ENCODE assay signal across 25 mouse cellular contexts in genomic region chr6:85354709-85355108, GRCm38 (mm10). TPM values are rescaled to one million over a fixed set of nuclear protein-coding genes. Genes with fewer than 3 reads are reported as not detected.
A peak's percentile ranks its signal among the peaks of the same experiment; 100 is the strongest.
DNase-seq lines count a peak whose midpoint lies in the region; ATAC-seq and TF ChIP-seq lines count a peak whose summit lies in the region.
"Had no signal": no experiment of that assay in that cellular context is flagged by ENCODE, and none has a peak within 500 bp of the region (broad histone marks: within the 10 kb centered on the region; RNA-seq: fewer than 3 reads in every experiment).

No protein-coding gene starts in this region.

- no peak overlapping the region for H3K4me3 ChIP-seq in heart, postnatal 0 days (ENCODE audit: low read depth, low read length)
- no peak overlapping the region for H3K4me3 ChIP-seq in midbrain, postnatal 0 days (ENCODE audit: low read depth, low read length)
- H3K4me3 ChIP-seq in midbrain, embryonic 15.5 days, result no peak overlapping the region
- no peak overlapping the region for H3K4me3 ChIP-seq in intestine, embryonic 16.5 days (ENCODE audit: low read length)
- H3K4me3 ChIP-seq: embryonic facial prominence, embryonic 10.5 days; forebrain, embryonic 15.5 days; heart, embryonic 12.5 days; kidney, embryonic 15.5 days; liver, embryonic 13.5 days; myocyte; neural tube, embryonic 13.5 days had no signal

- no peaks in the 10 kb centered on the region for H3K9me3 ChIP-seq in heart, postnatal 0 days (replicated peaks; ENCODE audit: control insufficient read depth, low read length)
- H3K9me3 ChIP-seq in midbrain, postnatal 0 days (ENCODE audit: low read length), result no peaks in the 10 kb centered on the region
- H3K9me3 ChIP-seq in midbrain, embryonic 15.5 days, result no peaks in the 10 kb centered on the region
- H3K9me3 ChIP-seq in intestine, embryonic 16.5 days (ENCODE audit: control insufficient read depth, low read length), result no peaks in the 10 kb centered on the region
- H3K9me3 ChIP-seq: embryonic facial prominence, embryonic 10.5 days; forebrain, embryonic 15.5 days; heart, embryonic 12.5 days; kidney, embryonic 15.5 days; liver, embryonic 13.5 days; neural tube, embryonic 13.5 days had no signal

- no peak for TF ChIP-seq EP300 in heart, postnatal 0 days (IDR thresholded peaks at IDR 0.05; ENCODE audit: low read depth)

- intact Hi-C loops in heart, postnatal 14 days (cut with DNase I), result no loop called here

- ATAC-seq in heart, postnatal 0 days (ENCODE audit: insufficient read depth, low read depth), result no peak
- ATAC-seq in midbrain, postnatal 0 days (ENCODE audit: low FRiP score), result no peak; the same call in 1 of the 2 replicates
- ATAC-seq in midbrain, embryonic 15.5 days (replicated peaks), result no peak
- ATAC-seq in intestine, embryonic 16.5 days, result no peak
- ATAC-seq: activated CD4-positive, CD25-positive, alpha-beta regulatory T cell, adult 4 months; forebrain, embryonic 15.5 days; intestine, postnatal 0 days had no signal

- 63% methylated on average over 6 of the region's 6 CpGs for WGBS in heart, postnatal 0 days
- 59% methylated on average over 6 of the region's 6 CpGs for WGBS in midbrain, postnatal 0 days
- WGBS in midbrain, embryonic 15.5 days, result 64% methylated on average over 6 of the region's 6 CpGs
- WGBS in intestine, embryonic 16.5 days, result 74% methylated on average over 6 of the region's 6 CpGs

- H3K4me2 ChIP-seq in heart, postnatal 0 days (ENCODE audit: low read depth, low read length), result no peak overlapping the region
- H3K4me2 ChIP-seq in midbrain, postnatal 0 days (ENCODE audit: low read depth, low read length, poor library complexity, severe bottlenecking), result no peak overlapping the region
- no peak overlapping the region for H3K4me2 ChIP-seq in midbrain, embryonic 15.5 days
- no peak overlapping the region for H3K4me2 ChIP-seq in intestine, embryonic 16.5 days (ENCODE audit: low read depth, low read length)
- H3K4me2 ChIP-seq: forebrain, embryonic 15.5 days; heart, embryonic 12.5 days; hindbrain, embryonic 14.5 days; kidney, embryonic 15.5 days; liver, embryonic 13.5 days; neural tube, embryonic 13.5 days had no signal

- DNase-seq in heart, postnatal 0 days (ENCODE audit: low spot score), result no peak
- no peak for DNase-seq in heart, postnatal 14 days
- peak; percentile 51 for DNase-seq in midbrain, postnatal 0 days (ENCODE audit: low spot score)
- peak; percentile 59 for DNase-seq in cerebellum, adult 8-10 months
- DNase-seq in cerebellum, postnatal 36 days, result peak; percentile 59 to 65
- DNase-seq in embryo, embryonic 9.5 days (ENCODE audit: extremely low spot score), result no peak
- DNase-seq: adrenal gland, postnatal 14 days; gastrocnemius, postnatal 10 days; heart, adult 11 months; kidney, postnatal 36 days; liver, embryonic 13.5 days; lung, adult 2 months; midbrain, embryonic 14.5 days; thymus, postnatal 14 days had no signal

- no peak overlapping the region for H3K9ac ChIP-seq in heart, postnatal 0 days (replicated peaks; ENCODE audit: low read depth, low read length)
- no peak overlapping the region for H3K9ac ChIP-seq in midbrain, postnatal 0 days (replicated peaks; ENCODE audit: low read length, poor library complexity, severe bottlenecking)
- H3K9ac ChIP-seq in midbrain, embryonic 15.5 days, result no peak overlapping the region
- H3K9ac ChIP-seq in intestine, embryonic 16.5 days (ENCODE audit: low read depth, low read length), result no peak overlapping the region
- H3K9ac ChIP-seq: forebrain, embryonic 15.5 days; heart, embryonic 12.5 days; hindbrain, embryonic 14.5 days; kidney, embryonic 15.5 days; liver, embryonic 13.5 days; neural tube, embryonic 13.5 days had no signal

- no peaks in the 10 kb centered on the region for H3K27me3 ChIP-seq in heart, postnatal 0 days (ENCODE audit: control insufficient read depth, insufficient read depth, low read length)
- H3K27me3 ChIP-seq in midbrain, postnatal 0 days (ENCODE audit: insufficient read depth, low read length), result no peaks in the 10 kb centered on the region
- no peaks in the 10 kb centered on the region for H3K27me3 ChIP-seq in midbrain, embryonic 15.5 days (replicated peaks)
- no peaks in the 10 kb centered on the region for H3K27me3 ChIP-seq in intestine, embryonic 16.5 days (replicated peaks; ENCODE audit: control insufficient read depth, insufficient read depth, low read length)
- H3K27me3 ChIP-seq: forebrain, embryonic 15.5 days; heart, embryonic 12.5 days; kidney, embryonic 15.5 days; liver, embryonic 13.5 days; neural tube, embryonic 13.5 days had no signal

- peaks cover 36% of the 10 kb centered on the region for H3K4me1 ChIP-seq in heart, postnatal 0 days (ENCODE audit: control insufficient read depth, insufficient read depth)
- H3K4me1 ChIP-seq in midbrain, postnatal 0 days (ENCODE audit: insufficient read depth, low read length), result no peaks in the 10 kb centered on the region
- peaks cover 4% of the 10 kb centered on the region; the same call in 1 of the 2 replicates for H3K4me1 ChIP-seq in midbrain, embryonic 15.5 days
- peaks cover 3% of the 10 kb centered on the region; the same call in 1 of the 2 replicates for H3K4me1 ChIP-seq in intestine, embryonic 16.5 days (ENCODE audit: control insufficient read depth, insufficient read depth, low read length)
- H3K4me1 ChIP-seq: embryonic facial prominence, embryonic 10.5 days; forebrain, embryonic 15.5 days; liver, embryonic 13.5 days; neural tube, embryonic 13.5 days had no signal

- no peak for TF ChIP-seq CTCF in heart, postnatal 0 days (IDR thresholded peaks at IDR 0.05; ENCODE audit: low read depth)
- TF ChIP-seq CTCF in midbrain, postnatal 0 days (IDR thresholded peaks at IDR 0.05), result no peak

- H3K27ac ChIP-seq in heart, postnatal 0 days (ENCODE audit: low read depth), result 0 out of 2 replicates have a peak overlapping the region, but pooled peaks have one; percentile 7
- no peak overlapping the region for H3K27ac ChIP-seq in midbrain, postnatal 0 days (ENCODE audit: low read depth, low read length)
- H3K27ac ChIP-seq in midbrain, embryonic 15.5 days, result no peak overlapping the region
- H3K27ac ChIP-seq in intestine, embryonic 16.5 days (ENCODE audit: low read length), result no peak overlapping the region
- H3K27ac ChIP-seq: embryonic facial prominence, embryonic 10.5 days; forebrain, embryonic 15.5 days; hindbrain, embryonic 14.5 days; kidney, embryonic 15.5 days; liver, embryonic 13.5 days; neural tube, embryonic 13.5 days had no signal

- no peaks in the 10 kb centered on the region for H3K36me3 ChIP-seq in heart, postnatal 0 days (replicated peaks; ENCODE audit: control insufficient read depth, insufficient read depth, low read length)
- H3K36me3 ChIP-seq in midbrain, postnatal 0 days (ENCODE audit: insufficient read depth, low read length), result no peaks in the 10 kb centered on the region
- no peaks in the 10 kb centered on the region for H3K36me3 ChIP-seq in midbrain, embryonic 15.5 days (replicated peaks)
- no peaks in the 10 kb centered on the region for H3K36me3 ChIP-seq in intestine, embryonic 16.5 days (ENCODE audit: control insufficient read depth, insufficient read depth, low read length)
- H3K36me3 ChIP-seq: embryonic facial prominence, embryonic 10.5 days; forebrain, embryonic 15.5 days; kidney, embryonic 15.5 days; liver, embryonic 13.5 days; neural tube, embryonic 13.5 days had no signal

RNA-seq across cellular contexts. Expression of gene Rab11fip5, which starts 19.7 kb away (rescaled TPM):
- 86.7 and 91.3 TPM in 2 replicates for total RNA-seq in heart, postnatal 0 days (2014; rRNA removed; ENCODE audit: low replicate concordance)
- 35.3 and 38.2 TPM in 2 replicates for polyA plus RNA-seq in heart, postnatal 0 days (2015; fragmentation: Nextera tagmentation; extraction: Ambion mirVana)
- total RNA-seq in heart, postnatal 14 days (2021), result 10 to 100 TPM; 53.9 to 54.0 TPM
- total RNA-seq in midbrain, postnatal 0 days (2014; rRNA removed), result 52.9 and 65.5 TPM in 2 replicates
- polyA plus RNA-seq in midbrain, postnatal 0 days (2015; fragmentation: Nextera tagmentation; extraction: Ambion mirVana), result 24.3 and 27.2 TPM in 2 replicates
- 22.1 and 23.4 TPM in 2 replicates for polyA plus RNA-seq in midbrain, embryonic 15.5 days (2015; fragmentation: Nextera tagmentation; extraction: Ambion mirVana)
- 15.6 and 20.9 TPM in 2 replicates for polyA plus RNA-seq in intestine, embryonic 16.5 days (2015; fragmentation: Nextera tagmentation; extraction: Ambion mirVana)

RNA-seq across cellular contexts. Expression of gene Sfxn5, which starts 21.5 kb away (rescaled TPM):
- 4.8 and 9.5 TPM in 2 replicates for total RNA-seq in heart, postnatal 0 days (2014; rRNA removed; ENCODE audit: low replicate concordance)
- 2.2 and 2.7 TPM in 2 replicates for polyA plus RNA-seq in heart, postnatal 0 days (2015; fragmentation: Nextera tagmentation; extraction: Ambion mirVana)
- 1 to 10 TPM; 3.9 to 5.7 TPM for total RNA-seq in heart, postnatal 14 days (2021)
- total RNA-seq in midbrain, postnatal 0 days (2014; rRNA removed), result 98.6 and 135 TPM in 2 replicates
- polyA plus RNA-seq in midbrain, postnatal 0 days (2015; fragmentation: Nextera tagmentation; extraction: Ambion mirVana), result 76.1 and 76.3 TPM in 2 replicates
- 26.0 and 29.5 TPM in 2 replicates for polyA plus RNA-seq in midbrain, embryonic 15.5 days (2015; fragmentation: Nextera tagmentation; extraction: Ambion mirVana)
- polyA plus RNA-seq in intestine, embryonic 16.5 days (2015; fragmentation: Nextera tagmentation; extraction: Ambion mirVana), result 5.3 and 7.2 TPM in 2 replicates

Comparison
In these comparisons a context has a peak if more than half of its experiments do, and no peak if none do; other contexts are left out.
1. DNase-seq: peak in midbrain, postnatal 0 days (single experiment), cerebellum, adult 8-10 months (single experiment) and cerebellum, postnatal 36 days (2 of 2); none in heart, postnatal 0 days (single experiment), heart, postnatal 14 days (0 of 2) and embryo, embryonic 9.5 days (single experiment).